Comparison of ENCODE assay signal across 8 mouse cellular contexts in the genomic region with DNA sequence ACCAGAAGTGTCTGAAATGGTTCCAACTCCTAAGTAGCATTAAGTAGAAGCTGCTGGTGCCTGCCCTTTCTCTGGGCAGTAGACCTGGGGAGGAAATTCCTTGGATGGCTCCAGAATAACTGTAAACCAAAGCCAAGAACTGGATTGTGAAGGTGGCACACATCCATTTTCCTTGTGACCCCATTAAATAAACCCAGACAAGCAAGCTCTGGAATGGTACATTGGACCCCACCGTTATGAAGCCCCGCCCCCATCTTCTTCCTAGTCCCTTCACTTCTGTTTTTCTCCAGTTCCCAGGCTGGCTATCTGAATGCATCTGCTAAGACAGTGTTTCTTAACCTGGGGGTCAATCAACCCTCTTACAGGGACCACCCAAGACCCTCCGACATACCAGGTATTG. TPM values are rescaled to one million over a fixed set of nuclear protein-coding genes. Genes with fewer than 3 reads are reported as not detected.
A peak's percentile ranks its signal among the peaks of the same experiment; 100 is the strongest.
DNase-seq lines count a peak whose midpoint lies in the region; ATAC-seq and TF ChIP-seq lines count a peak whose summit lies in the region.

Tprkb (plus strand) TSS at position 279 of the 400 bp plus-strand sequence.

- no peaks in the 10 kb centered on the region for H3K27me3 ChIP-seq in embryonic facial prominence, embryonic 11.5 days (ENCODE audit: control insufficient read depth, insufficient read depth, low read length)
- no peaks in the 10 kb centered on the region for H3K27me3 ChIP-seq in heart, embryonic 13.5 days (replicated peaks)

- no peaks in the 10 kb centered on the region for H3K4me1 ChIP-seq in embryonic facial prominence, embryonic 11.5 days (ENCODE audit: control insufficient read depth, insufficient read depth, low read length)
- H3K4me1 ChIP-seq in heart, embryonic 13.5 days: peaks cover 12% of the 10 kb centered on the region

- H3K36me3 ChIP-seq in embryonic facial prominence, embryonic 11.5 days (replicated peaks; ENCODE audit: control insufficient read depth, insufficient read depth, low read depth, low read length): no peaks in the 10 kb centered on the region
- H3K36me3 ChIP-seq in heart, embryonic 13.5 days: no peaks in the 10 kb centered on the region

- no peak for TF ChIP-seq CTCF in layer of hippocampus, adult 2 months (conservative IDR thresholded peaks at IDR 0.05)

- H3K27ac ChIP-seq in layer of hippocampus, adult 2 months: peak within 1 kb of the TSS; percentile 82
- H3K27ac ChIP-seq in embryonic facial prominence, embryonic 11.5 days (replicated peaks; ENCODE audit: low read depth, low read length): no peak within 1 kb of the TSS
- H3K27ac ChIP-seq in heart, embryonic 13.5 days (replicated peaks): no peak within 1 kb of the TSS

- H3K4me2 ChIP-seq in embryonic facial prominence, embryonic 11.5 days (ENCODE audit: low read depth, low read length): no peak within 1 kb of the TSS
- no peak within 1 kb of the TSS for H3K4me2 ChIP-seq in heart, embryonic 13.5 days

- no peaks in the 10 kb centered on the region for H3K9me3 ChIP-seq in embryonic facial prominence, embryonic 11.5 days (replicated peaks; ENCODE audit: control insufficient read depth, low read length)
- no peaks in the 10 kb centered on the region for H3K9me3 ChIP-seq in heart, embryonic 13.5 days

- no peak within 1 kb of the TSS for H3K9ac ChIP-seq in embryonic facial prominence, embryonic 11.5 days (replicated peaks; ENCODE audit: low read length)
- no peak within 1 kb of the TSS for H3K9ac ChIP-seq in heart, embryonic 13.5 days

- DNase-seq in layer of hippocampus, adult 2 months (ENCODE audit: low spot score in 2 of 2): no peak
- no peak for DNase-seq in layer of hippocampus, adult 9-10 months (ENCODE audit: low spot score)
- no peak for DNase-seq in embryonic facial prominence, embryonic 11.5 days (ENCODE audit: low spot score)
- peak; percentile 51 for DNase-seq in kidney, postnatal 14 days
- peak; percentile 45 for DNase-seq in lung, postnatal 36 days
- DNase-seq in cerebellum, postnatal 4 days (ENCODE audit: low spot score in 2 of 2): no peak
- no peak for DNase-seq in cerebellum, adult 11 months

- WGBS in embryonic facial prominence, embryonic 11.5 days: 87% methylated on average over 3 of the region's 3 CpGs
- WGBS in heart, embryonic 13.5 days: 81% methylated on average over 3 of the region's 3 CpGs

- ATAC-seq in embryonic facial prominence, embryonic 11.5 days (replicated peaks; ENCODE audit: insufficient number of reproducible peaks, low FRiP score, low TSS enrichment, low read depth): no peak
- no peak for ATAC-seq in heart, embryonic 13.5 days (ENCODE audit: extremely low read depth, insufficient number of reproducible peaks, low FRiP score, low TSS enrichment)

- peak within 1 kb of the TSS; percentile 6 for H3K4me3 ChIP-seq in layer of hippocampus, adult 2 months
- H3K4me3 ChIP-seq in embryonic facial prominence, embryonic 11.5 days (ENCODE audit: low read depth, low read length): no peak within 1 kb of the TSS
- H3K4me3 ChIP-seq in heart, embryonic 13.5 days: no peak within 1 kb of the TSS

RNA-seq across cellular contexts. Expression of gene Tprkb, which starts in this region (rescaled TPM):
- total RNA-seq in layer of hippocampus, adult 2 months (2021): 10 to 100 TPM; 80.4 to 90.2 TPM
- 29.7 and 39.7 TPM in 2 replicates for polyA plus RNA-seq in embryonic facial prominence, embryonic 11.5 days (2014; fragmentation: Nextera tagmentation; extraction: Ambion mirVana)
- polyA plus RNA-seq in heart, embryonic 13.5 days (2015; fragmentation: Nextera tagmentation; extraction: Ambion mirVana): 19.7 and 24.2 TPM in 2 replicates

Comparison
In these comparisons a context has a peak if more than half of its experiments do, and no peak if none do; other contexts are left out.
1. DNase-seq: peak in kidney, postnatal 14 days (single experiment) and lung, postnatal 36 days (single experiment); none in layer of hippocampus, adult 2 months (0 of 2), layer of hippocampus, adult 9-10 months (single experiment), embryonic facial prominence, embryonic 11.5 days (single experiment), cerebellum, postnatal 4 days (0 of 2) and cerebellum, adult 11 months (single experiment).